Mouse (Mus musculus): Measurements from ENCODE around the gene Spc24. TPM values are rescaled to one million over a fixed set of nuclear protein-coding genes. Genes with fewer than 3 reads are reported as not detected.
A peak's percentile ranks its signal among the peaks of the same experiment; 100 is the strongest.

Gene Spc24
- polyA plus RNA-seq, 1 experiment: 16.6 TPM

DNA sequence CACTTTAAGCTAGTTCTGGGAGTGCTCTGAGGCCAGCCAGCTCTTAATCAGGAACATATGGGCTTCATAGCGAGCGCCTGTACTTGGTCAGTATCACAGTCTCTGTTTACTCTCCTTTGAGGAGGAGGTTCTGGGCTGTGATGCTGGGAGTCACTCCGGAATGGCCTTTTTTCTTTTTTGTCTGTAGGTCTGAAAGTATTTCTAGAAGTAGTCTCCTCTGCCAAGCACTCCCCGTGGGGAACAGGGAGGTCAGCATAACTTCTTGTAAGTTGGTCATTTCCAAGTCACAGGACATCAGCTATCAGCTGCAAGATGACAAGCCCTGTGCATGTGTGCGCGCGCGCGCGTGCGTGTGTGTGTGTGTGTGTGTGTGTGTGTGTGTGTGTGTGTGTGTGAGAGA lies 7.8 kb upstream of the Spc24 start:
- no peak for TF ChIP-seq POLR2A (IDR thresholded peaks at IDR 0.05; ENCODE audit: borderline replicate concordance, low read depth, low read length)
- H3K4me3 ChIP-seq (ENCODE audit: insufficient read depth, low read length): no peak overlapping the region
- no peak overlapping the region for H3K27ac ChIP-seq (ENCODE audit: insufficient read depth, low read depth, low read length)
- H3K4me1 ChIP-seq (ENCODE audit: control insufficient read depth, insufficient read depth, low read length): peaks cover 2% of the 10 kb centered on the region; the same call in 1 of the 2 replicates

DNA sequence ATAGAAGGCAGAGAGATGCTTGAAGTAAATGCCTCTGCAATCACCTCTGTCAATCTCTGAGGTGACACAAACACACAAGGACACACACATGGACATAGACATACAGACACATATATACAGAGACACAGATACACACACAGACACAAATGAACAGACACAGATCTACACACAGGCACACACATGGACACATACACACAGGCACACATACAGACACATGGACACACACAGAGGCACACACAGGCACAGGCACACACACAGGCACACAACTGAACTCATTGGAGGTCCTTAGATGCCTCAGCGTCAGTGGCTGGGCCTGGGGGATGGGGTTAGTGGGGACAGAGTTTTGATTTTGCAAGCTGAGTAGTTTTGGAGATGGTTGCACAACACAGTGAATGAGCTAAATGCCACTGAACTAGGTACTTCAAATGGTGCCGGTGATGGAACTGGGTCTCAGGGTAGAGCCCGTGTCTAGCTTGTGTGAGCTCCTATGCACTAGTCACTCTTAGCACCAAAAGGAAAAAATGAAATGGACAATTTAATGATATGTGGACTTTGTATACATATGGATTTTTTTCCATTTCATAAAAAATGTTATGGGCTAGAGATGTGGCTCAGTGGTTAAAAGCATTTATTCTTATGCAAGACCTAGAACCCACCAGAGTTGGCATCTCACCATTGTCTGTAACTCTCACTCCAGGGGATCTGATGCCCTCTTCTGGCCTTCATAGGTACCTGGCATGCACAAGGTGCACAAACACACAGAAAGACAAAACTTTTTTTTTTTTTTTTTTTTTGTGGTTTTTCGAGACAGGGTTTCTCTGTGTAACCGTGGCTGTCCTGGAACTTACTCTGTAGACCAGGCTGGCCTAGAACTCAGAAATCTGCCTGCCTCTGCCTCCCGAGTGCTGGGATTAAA lies 4.2 kb upstream of the Spc24 start:
- Histone ChIP-seq H3K4me1 (ENCODE audit: control insufficient read depth, insufficient read depth, low read length) (peaks cover 4% of the 10 kb centered on the region; the same call in 1 of the 2 replicates), H3K27ac (ENCODE audit: insufficient read depth, low read depth, low read length) (no peak overlapping the region), H3K4me3 (ENCODE audit: insufficient read depth, low read length) (no peak overlapping the region)
- TF ChIP-seq POLR2A (IDR thresholded peaks at IDR 0.05; ENCODE audit: borderline replicate concordance, low read depth, low read length): no peak
- no peak for TF ChIP-seq CTCF (IDR thresholded peaks at IDR 0.05; ENCODE audit: low read depth, low read length)

DNA sequence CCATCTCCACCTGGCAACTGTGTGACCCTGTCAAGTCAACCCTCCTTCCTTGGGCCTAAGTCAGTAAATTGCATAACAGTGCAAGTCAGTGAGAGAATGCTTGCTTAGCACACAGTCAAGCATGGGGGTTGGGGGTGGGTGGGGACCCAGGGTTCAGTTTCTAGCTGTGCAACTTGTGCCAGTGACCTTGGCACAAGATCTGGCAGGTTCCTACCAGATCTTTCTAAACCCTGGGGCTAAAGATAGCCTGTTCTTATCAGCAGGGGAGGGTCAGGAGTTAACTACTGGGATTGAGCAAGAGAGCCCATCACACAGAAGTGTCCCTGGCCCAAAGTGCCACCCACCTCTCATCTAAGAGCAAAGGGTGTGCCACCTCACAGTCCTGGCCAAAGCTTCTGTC lies 2.0 kb upstream of the Spc24 start:
- Histone ChIP-seq H3K4me1 (ENCODE audit: control insufficient read depth, insufficient read depth, low read length) (peaks cover 4% of the 10 kb centered on the region; the same call in 1 of the 2 replicates), H3K27ac (ENCODE audit: insufficient read depth, low read depth, low read length) (no peak overlapping the region), H3K4me3 (ENCODE audit: insufficient read depth, low read length) (no peak overlapping the region)
- TF ChIP-seq CTCF (IDR thresholded peaks at IDR 0.05; ENCODE audit: low read depth, low read length): no peak

DNA sequence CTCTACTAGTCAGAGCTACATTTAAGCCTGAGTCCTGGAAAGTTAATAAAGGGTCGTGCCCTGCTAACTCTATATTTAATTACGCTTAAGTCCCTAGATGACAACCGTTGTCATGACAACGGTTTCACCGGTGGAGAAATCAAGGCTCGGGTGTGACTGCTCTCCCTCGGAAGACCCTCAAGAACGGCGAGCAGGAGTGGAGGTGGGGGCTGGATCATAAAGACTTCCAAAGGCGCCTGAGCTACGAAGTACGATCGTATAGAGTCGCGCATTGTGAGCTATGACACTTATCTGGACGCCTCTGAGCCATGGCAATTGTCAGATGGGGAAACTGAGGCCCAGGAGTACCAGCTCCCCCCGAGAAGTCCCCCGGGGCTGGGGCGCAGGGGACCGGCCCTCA lies 385 bp downstream of the Spc24 start:
- Histone ChIP-seq H3K27ac (ENCODE audit: insufficient read depth, low read depth, low read length) (no peak overlapping the region), H3K4me1 (ENCODE audit: control insufficient read depth, insufficient read depth, low read length) (peaks cover 4% of the 10 kb centered on the region; the same call in 1 of the 2 replicates), H3K4me3 (ENCODE audit: insufficient read depth, low read length) (peak overlapping the region; percentile 88)
- TF ChIP-seq CTCF (IDR thresholded peaks at IDR 0.05; ENCODE audit: low read depth, low read length): no peak
- no peak for TF ChIP-seq POLR2A (IDR thresholded peaks at IDR 0.05; ENCODE audit: borderline replicate concordance, low read depth, low read length)

DNA sequence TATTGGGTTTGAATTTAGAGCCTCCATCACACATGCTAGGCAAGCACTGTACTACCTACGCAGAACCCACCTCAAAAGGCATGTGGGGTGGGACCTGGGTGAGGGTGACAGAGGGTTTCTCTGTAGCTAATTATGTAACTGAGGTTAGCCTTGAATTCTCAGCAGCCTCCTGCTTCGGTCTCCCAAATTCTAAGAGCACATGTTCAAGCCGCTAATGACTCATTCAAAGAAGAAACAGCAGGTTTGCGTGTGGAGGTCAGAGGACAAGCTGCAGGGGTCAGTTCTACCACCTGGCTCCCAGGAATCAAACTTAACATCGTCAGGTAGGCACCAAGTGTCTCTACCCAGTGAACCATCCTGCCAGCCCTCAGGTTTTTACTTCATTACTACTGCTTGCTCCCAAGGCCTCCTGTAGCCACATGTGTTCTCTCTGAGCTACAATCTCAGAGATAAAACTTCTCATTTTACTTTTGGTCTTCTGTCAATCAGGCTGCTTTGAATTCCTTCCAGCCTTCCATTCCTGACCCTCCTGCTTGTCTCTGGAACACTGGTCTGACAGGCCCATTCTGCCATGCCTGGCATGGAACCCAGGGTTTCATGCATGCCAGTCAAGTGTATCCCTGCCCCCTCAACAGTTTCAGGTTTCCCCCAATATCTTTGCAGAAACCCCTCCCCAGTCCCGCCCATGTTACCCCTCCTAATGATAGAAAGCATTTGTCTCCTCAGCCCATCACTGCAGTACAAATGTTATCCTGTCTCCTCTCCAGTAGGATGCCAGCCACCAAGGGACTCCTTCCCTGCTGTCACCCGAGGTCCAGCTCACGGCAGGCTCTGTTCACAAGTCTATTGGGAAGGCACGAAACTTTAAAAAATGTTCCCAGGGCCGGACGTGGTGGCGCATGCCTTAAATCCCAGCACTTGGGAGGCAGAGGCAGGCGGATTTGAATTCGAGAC lies 1.2 kb downstream of the Spc24 start:
- peak overlapping the region; percentile 88 for H3K4me3 ChIP-seq (ENCODE audit: insufficient read depth, low read length)
- TF ChIP-seq POLR2A (IDR thresholded peaks at IDR 0.05; ENCODE audit: borderline replicate concordance, low read depth, low read length): no peak
- TF ChIP-seq CTCF (IDR thresholded peaks at IDR 0.05; ENCODE audit: low read depth, low read length): no peak
- 0 out of 2 replicates have a peak, but pooled peaks cover 2% of the 10 kb centered on the region for H3K4me1 ChIP-seq (ENCODE audit: control insufficient read depth, insufficient read depth, low read length)
- H3K27ac ChIP-seq (ENCODE audit: insufficient read depth, low read depth, low read length): no peak overlapping the region

DNA sequence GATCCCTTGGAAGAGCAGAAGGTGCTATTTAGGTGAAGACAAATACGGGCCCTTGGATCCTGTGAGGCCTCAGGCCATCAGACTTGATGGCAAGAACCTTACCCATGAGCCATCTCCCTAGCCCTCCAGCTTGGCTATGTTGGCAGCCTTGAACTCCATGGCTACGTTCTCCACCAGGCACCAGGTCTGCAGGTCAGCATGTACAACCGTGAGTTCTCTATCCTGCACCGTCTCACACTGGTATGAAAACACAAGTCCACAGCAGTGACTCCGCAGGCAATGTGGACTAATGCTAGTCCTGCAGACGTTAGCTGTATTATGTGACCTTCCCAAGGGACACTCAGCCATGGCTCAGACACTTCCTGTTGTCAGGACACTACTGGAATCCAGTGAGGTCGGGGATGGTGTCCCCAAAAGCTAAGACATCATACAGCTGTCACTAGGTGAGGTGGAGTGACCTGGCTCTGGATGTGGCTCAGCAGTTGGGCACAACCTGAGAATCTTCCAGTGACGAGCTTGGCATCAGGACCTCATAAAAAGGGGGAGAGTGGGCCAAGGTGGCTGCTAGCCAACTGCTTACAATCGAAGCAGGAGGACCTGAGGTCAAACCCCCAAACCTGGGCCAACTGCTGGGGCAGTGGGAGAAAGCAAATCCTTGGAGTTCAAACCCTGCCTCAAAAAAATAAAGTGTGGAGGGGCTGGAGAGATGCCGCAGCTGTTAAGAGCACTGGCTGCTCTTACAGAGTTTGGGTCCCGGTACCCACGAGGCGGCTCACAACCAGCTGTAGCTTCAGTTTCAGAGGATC lies 5.4 kb downstream of the Spc24 start:
- Histone ChIP-seq H3K4me3 (ENCODE audit: insufficient read depth, low read length) (no peak overlapping the region), H3K4me1 (ENCODE audit: control insufficient read depth, insufficient read depth, low read length) (no peaks in the 10 kb centered on the region), H3K27ac (ENCODE audit: insufficient read depth, low read depth, low read length) (no peak overlapping the region)
- TF ChIP-seq CTCF (IDR thresholded peaks at IDR 0.05; ENCODE audit: low read depth, low read length) (no peak), POLR2A (IDR thresholded peaks at IDR 0.05; ENCODE audit: borderline replicate concordance, low read depth, low read length) (no peak)

DNA sequence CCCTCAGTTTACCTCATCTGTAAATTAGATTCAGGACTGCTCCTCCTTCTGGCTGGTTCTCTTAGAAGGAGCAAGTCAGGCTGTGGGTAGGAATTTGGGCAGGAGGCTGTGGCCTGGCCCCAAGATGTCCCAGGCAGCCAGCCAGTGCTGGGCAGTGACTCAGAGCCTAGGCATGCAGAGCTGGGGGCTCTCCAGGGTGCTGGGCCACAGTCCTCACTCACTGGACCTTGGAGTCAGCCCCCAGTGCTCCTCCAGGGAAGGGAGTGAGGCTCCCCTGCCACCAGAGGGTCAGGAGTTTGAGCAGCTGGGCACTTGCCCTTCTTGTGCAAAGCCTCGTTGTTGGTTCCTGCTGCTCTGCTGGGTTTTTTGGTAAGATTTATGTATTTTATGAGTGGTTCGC lies 6.1 kb downstream of the Spc24 start:
- TF ChIP-seq CTCF (IDR thresholded peaks at IDR 0.05; ENCODE audit: low read depth, low read length): no peak
- TF ChIP-seq POLR2A (IDR thresholded peaks at IDR 0.05; ENCODE audit: borderline replicate concordance, low read depth, low read length): no peak
- H3K4me1 ChIP-seq (ENCODE audit: control insufficient read depth, insufficient read depth, low read length): no peaks in the 10 kb centered on the region
- H3K4me3 ChIP-seq (ENCODE audit: insufficient read depth, low read length): no peak overlapping the region
- no peak overlapping the region for H3K27ac ChIP-seq (ENCODE audit: insufficient read depth, low read depth, low read length)

DNA sequence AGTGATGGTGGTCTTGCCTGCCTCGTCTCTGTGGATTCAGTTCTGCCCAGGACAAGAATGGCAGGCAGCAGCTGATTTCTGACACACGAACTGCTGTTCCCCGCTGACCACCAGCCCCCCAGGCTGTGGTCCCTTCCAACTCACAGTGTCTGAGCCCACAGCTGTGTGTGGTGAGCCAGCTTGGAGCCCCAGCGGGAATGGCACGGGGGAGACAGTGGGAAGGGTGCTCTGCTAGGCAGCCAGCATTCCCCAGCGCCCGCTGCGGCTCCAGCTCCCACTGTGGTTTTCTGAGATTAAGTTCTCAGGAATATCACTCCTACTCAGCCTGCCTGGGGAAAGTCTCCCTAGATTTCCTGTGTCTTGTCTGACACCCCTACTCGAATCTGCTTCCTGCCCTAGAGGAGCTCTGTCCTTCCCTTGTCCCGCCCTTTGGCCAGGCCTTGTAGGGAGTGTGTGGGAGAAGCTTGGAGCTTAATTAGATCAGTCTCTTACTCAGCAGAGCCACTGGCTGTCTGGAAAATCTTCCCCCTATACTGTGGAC lies 7.8 kb downstream of the Spc24 start:
- Histone ChIP-seq H3K4me3 (ENCODE audit: insufficient read depth, low read length) (no peak overlapping the region), H3K4me1 (ENCODE audit: control insufficient read depth, insufficient read depth, low read length) (no peaks in the 10 kb centered on the region), H3K27ac (ENCODE audit: insufficient read depth, low read depth, low read length) (no peak overlapping the region)
- no peak for TF ChIP-seq CTCF (IDR thresholded peaks at IDR 0.05; ENCODE audit: low read depth, low read length)
- no peak for TF ChIP-seq POLR2A (IDR thresholded peaks at IDR 0.05; ENCODE audit: borderline replicate concordance, low read depth, low read length)

DNA sequence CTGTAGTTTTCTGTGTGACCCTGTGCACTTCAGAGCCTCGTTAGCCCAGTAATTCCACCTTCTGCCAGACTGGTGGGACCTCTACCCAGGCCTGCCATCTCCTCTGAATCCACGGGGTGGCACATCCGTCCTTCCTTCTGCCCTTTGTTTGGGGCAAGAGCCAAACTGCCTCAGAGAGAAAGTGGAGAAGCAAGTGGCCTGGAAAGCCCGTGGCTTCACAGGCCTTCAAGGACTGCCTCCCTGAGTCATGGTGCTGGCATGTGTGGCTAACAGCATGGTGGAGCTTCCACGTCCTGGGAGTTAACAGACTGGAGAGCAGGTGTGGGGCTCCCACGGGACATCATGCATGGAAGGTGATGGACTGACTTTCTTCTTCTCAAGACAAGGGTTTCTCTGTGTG lies 8.8 kb downstream of the Spc24 start:
- Histone ChIP-seq H3K4me1 (ENCODE audit: control insufficient read depth, insufficient read depth, low read length) (no peaks in the 10 kb centered on the region), H3K27ac (ENCODE audit: insufficient read depth, low read depth, low read length) (no peak overlapping the region), H3K4me3 (ENCODE audit: insufficient read depth, low read length) (no peak overlapping the region)
- no peak for TF ChIP-seq CTCF (IDR thresholded peaks at IDR 0.05; ENCODE audit: low read depth, low read length)
- no peak for TF ChIP-seq POLR2A (IDR thresholded peaks at IDR 0.05; ENCODE audit: borderline replicate concordance, low read depth, low read length)

All from bone marrow macrophage, adult 2 months (primary cell).